In genomic region chr14:11722101-11722500, GRCm38 (mm10) we compare ENCODE assay signal across 20 mouse cellular contexts.
"Had no signal": no experiment of that assay in that cellular context is flagged by ENCODE, and none has a peak within 500 bp of the region (broad histone marks: within the 10 kb centered on the region; RNA-seq: fewer than 3 reads in every experiment).

No protein-coding gene starts in this region.

- H3K4me1 ChIP-seq: liver, embryonic 15.5 days; lung, embryonic 15.5 days; megakaryocyte, embryonic 14.5 days; neural tube, embryonic 12.5 days had no signal

- H3K4me2 ChIP-seq: liver, embryonic 15.5 days; lung, embryonic 15.5 days; midbrain, embryonic 11.5 days; midbrain, embryonic 13.5 days; midbrain, embryonic 15.5 days; neural tube, embryonic 12.5 days had no signal

- H3K27me3 ChIP-seq: liver, embryonic 15.5 days; lung, embryonic 15.5 days; megakaryocyte, embryonic 14.5 days; midbrain, embryonic 13.5 days; midbrain, embryonic 15.5 days; neural tube, embryonic 12.5 days had no signal

- H3K36me3 ChIP-seq: liver, embryonic 15.5 days; lung, embryonic 15.5 days; midbrain, embryonic 13.5 days; midbrain, embryonic 15.5 days; neural tube, embryonic 12.5 days had no signal

- H3K27ac ChIP-seq: liver, embryonic 15.5 days; lung, embryonic 15.5 days; macrophage; midbrain, embryonic 13.5 days; midbrain, embryonic 15.5 days; neural tube, embryonic 12.5 days had no signal

- H3K4me3 ChIP-seq: liver, embryonic 15.5 days; lung, embryonic 15.5 days; megakaryocyte, embryonic 14.5 days; midbrain, embryonic 13.5 days; midbrain, embryonic 15.5 days; neural tube, embryonic 12.5 days had no signal

- DNase-seq: liver, postnatal 0 days; lung, adult 2 months; lung, postnatal 14 days; lung, postnatal 36 days; right cerebral cortex, adult 18-20 months; right cerebral cortex, postnatal 25 days; right cerebral cortex, postnatal 4 days; spleen, adult 18-20 months; thymus, adult 18-20 months; thymus, postnatal 14 days; thymus, postnatal 36 days had no signal

- ATAC-seq: liver, postnatal 0 days; lung, postnatal 0 days; midbrain, embryonic 13.5 days; midbrain, embryonic 15.5 days had no signal

- H3K9ac ChIP-seq: liver, embryonic 15.5 days; liver, postnatal 0 days; lung, embryonic 15.5 days; midbrain, embryonic 13.5 days; midbrain, embryonic 15.5 days; neural tube, embryonic 12.5 days had no signal

- H3K9me3 ChIP-seq: liver, embryonic 15.5 days; lung, embryonic 15.5 days; midbrain, embryonic 15.5 days; neural tube, embryonic 12.5 days had no signal
